Mouse (Mus musculus) megakaryocyte, embryonic 14.5 days (primary cell): ENCODE data around the gene Snx32.

Source experiments
- FLI1 ChIP-seq: IDR thresholded peaks from 2 replicates; pipeline ENCODE4 v1.6.1; 2012; ENCODE audit warnings: low read length, inconsistent platforms, mixed read lengths
- GATA1 ChIP-seq: IDR thresholded peaks from 3 replicates; pipeline ENCODE4 v1.6.1; 2012; ENCODE audit warnings: mixed read lengths, low read length, inconsistent platforms, borderline replicate concordance

- TF ChIP-seq GATA1 = no peak
- TF ChIP-seq FLI1 = no peak
Observed at GRCm38 (mm10) chr19:5538786-5539185, 28.4 kb upstream of the Snx32 start.
